Mouse (Mus musculus): ENCODE results near the gene Gstp3. TPM values are rescaled to one million over a fixed set of nuclear protein-coding genes. Genes with fewer than 3 reads are reported as not detected.

Gstp3 gene
- total and polyA plus RNA-seq, 3 experiments: 1.4 TPM; not detected in 2

- H3K36me3 ChIP-seq (replicated peaks in 1 of 2; ENCODE audit: control insufficient read depth in 1 of 2, insufficient read depth in 1 of 2, low read length in 1 of 2): no peaks in the 10 kb centered on the region
- dilution Hi-C loops (cut with MboI; ENCODE audit: extremely low pct_ligation_motif_present, extremely low pct_unique_long_range_greater_than_20kb, low sequenced_read_pairs): no loop called here
- no peaks in the 10 kb centered on the region for H3K27me3 ChIP-seq (replicated peaks)
- in situ Hi-C loops (cut with MboI; ENCODE audit: low pct_ligation_motif_present, low pct_unique_long_range_greater_than_20kb, low sequenced_read_pairs): loop anchor here (5.0 kb wide), 2 partner anchors 33 to 37 kb away; no protein-coding TSS in a partner anchor
- peaks cover 2% of the 10 kb centered on the region for H3K9me3 ChIP-seq (replicated peaks; ENCODE audit: low read length)
- no peak overlapping the region for H3K9ac ChIP-seq (ENCODE audit: insufficient read depth, low read depth)
- peaks cover 24 to 47% of the 10 kb centered on the region in 2 experiments for H3K4me1 ChIP-seq (ENCODE audit: control insufficient read depth in 1 of 2, insufficient read depth in 2 of 2)
- H3K27ac ChIP-seq (ENCODE audit: insufficient read depth, low read depth): no peak overlapping the region
- no peaks in the 10 kb centered on the region for H3K79me2 ChIP-seq (replicated peaks; ENCODE audit: control insufficient read depth, extremely low read depth, insufficient read depth, poor library complexity, severe bottlenecking)
- no peak for DNase-seq (ENCODE audit: extremely low read depth)
- no peak for TF ChIP-seq POLR2A (IDR thresholded peaks at IDR 0.05; ENCODE audit: low read depth, low read length)
- TF ChIP-seq CHD2 (IDR thresholded peaks at IDR 0.05; ENCODE audit: low read length): no peak
- no peak for TF ChIP-seq PAX5 (IDR thresholded peaks at IDR 0.05; ENCODE audit: low read length)
- TF ChIP-seq ZC3H11A (IDR thresholded peaks at IDR 0.05; ENCODE audit: low read depth, low read length): no peak
- no peak for TF ChIP-seq SMC3 (IDR thresholded peaks at IDR 0.05; ENCODE audit: low read depth, low read length)
- TF ChIP-seq ETS1 (conservative IDR thresholded peaks at IDR 0.05; ENCODE audit: low read depth, low read length): no peak
- no peak for TF ChIP-seq NELFE (IDR thresholded peaks at IDR 0.05; ENCODE audit: low read depth, low read length)
- no peak for TF ChIP-seq ZNF384 (IDR thresholded peaks at IDR 0.05; ENCODE audit: low read depth, low read length)
- no peak for TF ChIP-seq MYC (IDR thresholded peaks at IDR 0.05; ENCODE audit: low read depth, low read length)
- no peak overlapping the region for H3K4me3 ChIP-seq (replicated peaks in 1 of 3; ENCODE audit: low read depth in 2 of 3, low read length in 2 of 3, poor library complexity in 1 of 3)
- H3K4me2 ChIP-seq (ENCODE audit: insufficient read depth, low read depth, poor library complexity, severe bottlenecking): no peak overlapping the region
Observed at GRCm38 (mm10) chr19:4054613-4055012, 4.8 kb downstream of the Gstp3 start.

- Histone ChIP-seq H3K36me3 (replicated peaks in 1 of 2; ENCODE audit: control insufficient read depth in 1 of 2, insufficient read depth in 1 of 2, low read length in 1 of 2) (no peaks in the 10 kb centered on the region), H3K9ac (ENCODE audit: insufficient read depth, low read depth) (no peak overlapping the region; the same call in 1 of the 2 replicates), H3K9me3 (replicated peaks; ENCODE audit: low read length) (peaks cover 2% of the 10 kb centered on the region), H3K4me2 (ENCODE audit: insufficient read depth, low read depth, poor library complexity, severe bottlenecking) (peak overlapping the region; percentile 45; the same call in 1 of the 2 replicates), H3K27me3 (replicated peaks) (no peaks in the 10 kb centered on the region), H3K27ac (ENCODE audit: insufficient read depth, low read depth) (peak overlapping the region; percentile 77), H3K4me1 (ENCODE audit: control insufficient read depth in 1 of 2, insufficient read depth in 2 of 2) (peaks cover 9 to 39% of the 10 kb centered on the region in 2 experiments; a peak in 3 of 4 replicates), H3K4me3 (replicated peaks in 1 of 3; ENCODE audit: low read depth in 2 of 3, low read length in 2 of 3, poor library complexity in 1 of 3) (no peak overlapping the region), H3K79me2 (replicated peaks; ENCODE audit: control insufficient read depth, extremely low read depth, insufficient read depth, poor library complexity, severe bottlenecking) (no peaks in the 10 kb centered on the region)
- dilution Hi-C loops (cut with MboI; ENCODE audit: extremely low pct_ligation_motif_present, extremely low pct_unique_long_range_greater_than_20kb, low sequenced_read_pairs): no loop called here
- DNase-seq (ENCODE audit: extremely low read depth): peak; percentile 86
- in situ Hi-C loops (cut with MboI; ENCODE audit: low pct_ligation_motif_present, low pct_unique_long_range_greater_than_20kb, low sequenced_read_pairs): loop anchor here (5.0 kb wide), 2 partner anchors 35 kb away; no protein-coding TSS in a partner anchor
- TF ChIP-seq JUND (conservative IDR thresholded peaks at IDR 0.05; ENCODE audit: low read depth, low read length): peak; percentile 92
- no peak for TF ChIP-seq KAT2A (IDR thresholded peaks at IDR 0.05; ENCODE audit: insufficient replicate concordance, low read length)
- no peak for TF ChIP-seq CTCF (conservative IDR thresholded peaks at IDR 0.05 in 1 of 2, IDR thresholded peaks at IDR 0.05 in 1 of 2; ENCODE audit: low read depth in 2 of 2, low read length in 2 of 2)
- TF ChIP-seq MEF2A (IDR thresholded peaks at IDR 0.05; ENCODE audit: borderline replicate concordance, low read depth, low read length): 0 out of 2 replicates have a peak, but pooled peaks have one; percentile 68
- TF ChIP-seq MXI1 (IDR thresholded peaks at IDR 0.05; ENCODE audit: low read depth, low read length): 0 out of 2 replicates have a peak, but pooled peaks have one; percentile 36
- TF ChIP-seq UBTF (IDR thresholded peaks at IDR 0.05; ENCODE audit: low read depth, low read length): no peak
- no peak for TF ChIP-seq MAFK (IDR thresholded peaks at IDR 0.05; ENCODE audit: insufficient replicate concordance, low read length)
- TF ChIP-seq CHD1 (IDR thresholded peaks at IDR 0.05; ENCODE audit: low read depth, low read length): no peak
- TF ChIP-seq USF1 (IDR thresholded peaks at IDR 0.05; ENCODE audit: low read depth, low read length): no peak
- TF ChIP-seq MAX (IDR thresholded peaks at IDR 0.05; ENCODE audit: low read length): peak; percentile 58; the same call in 1 of the 2 replicates
- peak; percentile 49; the same call in 1 of the 2 replicates for TF ChIP-seq MYC (IDR thresholded peaks at IDR 0.05; ENCODE audit: low read depth, low read length)
- no peak for TF ChIP-seq NRF1 (IDR thresholded peaks at IDR 0.05; ENCODE audit: low read depth, low read length)
- TF ChIP-seq PAX5 (IDR thresholded peaks at IDR 0.05; ENCODE audit: low read length): no peak
- TF ChIP-seq HCFC1 (IDR thresholded peaks at IDR 0.05; ENCODE audit: low read depth, low read length): no peak
- 0 out of 2 replicates have a peak, but pooled peaks have one; percentile 28 for TF ChIP-seq ELF1 (IDR thresholded peaks at IDR 0.05; ENCODE audit: low read depth, low read length)
- no peak for TF ChIP-seq GABPA (IDR thresholded peaks at IDR 0.05; ENCODE audit: insufficient replicate concordance, low read depth, low read length)
- no peak for TF ChIP-seq E2F4 (IDR thresholded peaks at IDR 0.05; ENCODE audit: insufficient replicate concordance, low read depth, low read length)
- peak; percentile 34; the same call in 1 of the 2 replicates for TF ChIP-seq SMC3 (IDR thresholded peaks at IDR 0.05; ENCODE audit: low read depth, low read length)
- TF ChIP-seq MAZ (IDR thresholded peaks at IDR 0.05; ENCODE audit: low read depth, low read length): 0 out of 2 replicates have a peak, but pooled peaks have one; percentile 57
- no peak for TF ChIP-seq ZMIZ1 (IDR thresholded peaks at IDR 0.05; ENCODE audit: low read depth, low read length)
- TF ChIP-seq ZKSCAN1 (IDR thresholded peaks at IDR 0.05; ENCODE audit: borderline replicate concordance, low read depth, low read length): no peak
- peak; percentile 76 for TF ChIP-seq ETS1 (conservative IDR thresholded peaks at IDR 0.05; ENCODE audit: low read depth, low read length)
- TF ChIP-seq CHD2 (IDR thresholded peaks at IDR 0.05; ENCODE audit: low read length): peak; percentile 81
- peak; percentile 90 for TF ChIP-seq RCOR1 (conservative IDR thresholded peaks at IDR 0.05; ENCODE audit: low read depth, low read length)
- no peak for TF ChIP-seq ZC3H11A (IDR thresholded peaks at IDR 0.05; ENCODE audit: low read depth, low read length)
- TF ChIP-seq SIN3A (IDR thresholded peaks at IDR 0.05; ENCODE audit: low read length): peak; percentile 72; the same call in 1 of the 2 replicates
- no peak for TF ChIP-seq USF2 (conservative IDR thresholded peaks at IDR 0.05; ENCODE audit: low read depth, low read length)
- TF ChIP-seq POLR2AphosphoS2 (IDR thresholded peaks at IDR 0.05; ENCODE audit: low read depth, low read length): no peak
Observed at GRCm38 (mm10) chr19:4052516-4053030, 6.8 kb downstream of the Gstp3 start.

Measured in CH12.LX (cell line).